Mouse (Mus musculus) liver, postnatal 0 days (tissue): Measurements from ENCODE around the gene Gm44502. TPM values are rescaled to one million over a fixed set of nuclear protein-coding genes. Genes with fewer than 3 reads are reported as not detected.

Experiments
- ATAC-seq: fragments of 200-750 bp; cut with Nextera tagmentation; 2 replicates; pipeline ENCODE4 v1.8.0; 2017; ENCODE audit warnings: mild to moderate bottlenecking, moderate library complexity
- DNase-seq: peaks from one replicate; pipeline ENCODE4 v3.0.0-alpha.2; 2016
- H3K27ac ChIP-seq: fragments of 300-500 bp; sonication (generic); 2 replicates; pipeline ENCODE4 v1.5.1; 2014; ENCODE audit warnings: antibody characterized with exemption, moderate library complexity, mild to moderate bottlenecking, low read depth
- H3K27me3 ChIP-seq: fragments of 300-500 bp; sonication (generic); 2 replicates; pipeline ENCODE4 v1.6.1; 2014; ENCODE audit warnings: low read length, control low read depth, mixed read lengths; ENCODE audit not compliant: insufficient read depth
- H3K36me3 ChIP-seq: fragments of 300-500 bp; sonication (generic); replicated peaks from 2 replicates; pipeline ENCODE4 v1.6.1; 2014; ENCODE audit warnings: mild to moderate bottlenecking, control low read depth, low read length, moderate library complexity, mixed read lengths; ENCODE audit not compliant: insufficient read depth
- H3K4me1 ChIP-seq: fragments of 300-500 bp; sonication (generic); 2 replicates; pipeline ENCODE4 v1.6.1; 2014; ENCODE audit warnings: antibody characterized with exemption, mild to moderate bottlenecking, control low read depth; ENCODE audit not compliant: insufficient read depth
- H3K4me2 ChIP-seq: fragments of 300-500 bp; sonication (generic); 2 replicates; pipeline ENCODE4 v1.6.1; 2014; ENCODE audit warnings: low read depth, mild to moderate bottlenecking, low read length, moderate library complexity, mixed read lengths
- H3K4me3 ChIP-seq: fragments of 300-500 bp; sonication (generic); 2 replicates; pipeline ENCODE4 v1.5.1; 2014; ENCODE audit warnings: low read depth, low read length
- H3K9ac ChIP-seq: fragments of 300-500 bp; sonication (generic); replicated peaks from 2 replicates; pipeline ENCODE4 v1.6.1; 2014; ENCODE audit warnings: mild to moderate bottlenecking, moderate library complexity
- H3K9me3 ChIP-seq: fragments of 300-500 bp; sonication (generic); 2 replicates; pipeline ENCODE4 v1.6.1; 2016; ENCODE audit warnings: mild to moderate bottlenecking, control low read depth, low read length, mixed read lengths
- CTCF ChIP-seq: sonication (generic); IDR thresholded peaks from 2 replicates; pipeline ENCODE4 v1.5.1; 2016; ENCODE audit warnings: antibody characterized with exemption, low read depth
- EP300 ChIP-seq: IDR thresholded peaks from 2 replicates; pipeline ENCODE4 v1.6.1; 2016; ENCODE audit warnings: antibody characterized with exemption, low read depth, mild to moderate bottlenecking
- WGBS: fragments of 180-500 bp; shearing (Covaris S2); extraction: QIAGEN DNeasy Blood & Tissue Kit; methylation state at CpG from one replicate; pipeline ENCODE4 v1.1.7; 2014; ENCODE audit not compliant: insufficient replicate concordance; 5-methylcytosine and 5-hydroxymethylcytosine counted together
- polyA plus RNA-seq: library from polyadenylated mRNA; unstranded; fragments of >200 nt; fragmentation: Nextera tagmentation; extraction: Ambion mirVana; gene quantifications from 2 replicates; pipeline ENCODE4 v1.2.1, GENCODE M21; 2015

Gm44502 gene
- polyA plus RNA-seq, result not detected in 2 replicates

DNA sequence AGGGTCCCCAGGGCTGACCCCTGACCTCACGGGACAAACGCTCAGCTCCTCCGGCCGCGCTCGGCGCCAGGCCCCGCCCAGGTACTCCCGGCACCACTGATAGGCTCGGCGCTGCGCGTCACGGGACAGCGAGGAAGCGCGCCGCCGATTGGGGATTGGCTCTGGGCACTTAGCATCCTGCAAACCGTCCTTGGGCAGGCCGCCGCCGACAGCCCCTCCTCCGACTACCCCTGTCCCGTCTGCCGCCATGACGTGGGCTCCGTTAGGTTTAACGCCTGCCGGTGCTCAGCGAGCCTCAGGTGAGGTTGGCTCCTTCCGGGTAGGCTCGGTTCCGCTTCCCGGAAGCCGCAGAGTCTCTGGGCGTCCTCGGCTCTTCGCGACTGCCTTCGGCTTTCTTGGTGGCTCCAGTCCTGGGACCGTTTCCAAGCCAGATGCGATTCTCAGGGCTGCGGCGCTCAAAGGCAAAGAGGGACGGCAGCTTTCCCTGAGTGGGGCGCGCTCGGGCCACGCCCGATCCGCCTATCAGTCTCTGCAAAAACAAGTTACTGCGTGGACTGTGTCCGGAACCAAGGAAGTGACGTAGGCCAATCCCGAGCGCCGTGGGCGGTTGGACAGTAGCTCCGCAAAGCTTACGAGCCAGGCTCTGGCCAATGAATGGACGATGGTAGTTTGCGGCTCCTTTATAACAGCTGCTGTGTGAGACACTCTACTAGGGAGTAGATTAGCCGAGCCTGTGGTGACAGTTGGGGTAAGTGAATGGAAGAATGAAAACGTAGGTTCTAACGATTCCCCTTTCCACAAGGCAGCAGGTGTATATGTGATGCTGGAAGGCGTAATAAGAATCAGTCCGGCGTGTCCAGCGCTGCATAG, at the start of gene Gm44502, which contains the start of the genes C730034F03Rik and Chkb:
Gm44502 (minus strand) TSS at position 345 of the 870 bp plus-strand sequence.
C730034F03Rik (plus strand) TSS at position 238 of the 870 bp plus-strand sequence.
Chkb (minus strand) TSS at position 557 of the 870 bp plus-strand sequence.
- Histone ChIP-seq H3K36me3 (peaks cover 19% of the 10 kb centered on the region), H3K4me2 (peak within 1 kb of the TSS; percentile 97), H3K4me3 (peak within 1 kb of the TSS; percentile 92), H3K9me3 (no peaks in the 10 kb centered on the region), H3K4me1 (peaks cover 15% of the 10 kb centered on the region), H3K27ac (peak within 1 kb of the TSS; percentile 100), H3K27me3 (no peaks in the 10 kb centered on the region), H3K9ac (peak within 1 kb of the TSS; percentile 97)
- TF ChIP-seq CTCF, result no peak
- TF ChIP-seq EP300, result peak; percentile 69; the same call in 1 of the 2 replicates
- under 1% methylated on average over 69 of the region's 70 CpGs for WGBS
- DNase-seq (peak; percentile 95), ATAC-seq (peak; percentile 89)

DNA sequence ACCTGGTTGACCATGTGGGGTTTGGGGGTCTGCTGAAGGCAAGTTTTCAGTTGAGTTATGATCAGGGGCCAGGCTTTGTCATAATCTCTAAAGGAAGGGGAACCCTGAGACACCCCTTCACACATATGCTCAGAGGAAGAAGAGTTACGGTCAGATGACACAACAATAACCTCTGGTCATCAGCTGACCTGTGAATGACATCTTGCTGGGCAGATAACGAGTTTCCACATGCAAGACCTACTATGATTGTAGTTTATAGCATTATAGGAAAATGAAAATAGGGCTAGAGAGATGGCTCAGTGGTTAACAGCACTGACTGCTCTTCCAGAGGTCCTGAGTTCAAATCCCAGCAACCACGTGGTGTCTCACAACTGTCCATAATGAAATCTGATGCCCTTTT, 49.1 kb upstream of the Gm44502 start:
- ATAC-seq (no peak), DNase-seq (no peak)
- no peak overlapping the region for H3K4me3 ChIP-seq
- H3K9ac ChIP-seq, result no peak overlapping the region
- no peaks in the 10 kb centered on the region for H3K36me3 ChIP-seq
- H3K27me3 ChIP-seq, result no peaks in the 10 kb centered on the region
- no peak for TF ChIP-seq CTCF
- no peak for TF ChIP-seq EP300
- no peak overlapping the region for H3K27ac ChIP-seq
- H3K9me3 ChIP-seq, result no peaks in the 10 kb centered on the region
- peaks cover 18% of the 10 kb centered on the region for H3K4me1 ChIP-seq
- 70% methylated on average over 3 of the region's 3 CpGs for WGBS
- no peak overlapping the region for H3K4me2 ChIP-seq

GRCm38 (mm10) chr15:89477806-89478205, 48.3 kb upstream of the Gm44502 start:
- H3K36me3 ChIP-seq, result no peaks in the 10 kb centered on the region
- no peaks in the 10 kb centered on the region for H3K27me3 ChIP-seq
- no peaks in the 10 kb centered on the region for H3K9me3 ChIP-seq
- H3K4me2 ChIP-seq, result no peak overlapping the region
- DNase-seq, result no peak
- WGBS, result 61% methylated on average over 8 of the region's 8 CpGs
- no peak for TF ChIP-seq CTCF
- no peak for TF ChIP-seq EP300
- H3K9ac ChIP-seq, result no peak overlapping the region
- no peak overlapping the region for H3K4me3 ChIP-seq
- ATAC-seq, result no peak
- H3K4me1 ChIP-seq, result peaks cover 18% of the 10 kb centered on the region
- no peak overlapping the region for H3K27ac ChIP-seq

GRCm38 (mm10) chr15:89477091-89477491, 47.6 kb upstream of the Gm44502 start, which contains the start of gene Arsa:
Gene Arsa, minus strand, starts transcription at chr15:89477425.
- WGBS, result 39% methylated on average over 9 of the region's 9 CpGs
- DNase-seq (no peak), ATAC-seq (no peak)
- Histone ChIP-seq H3K4me3 (peak within 1 kb of the TSS; percentile 59), H3K4me1 (peaks cover 18% of the 10 kb centered on the region), H3K9ac (peak within 1 kb of the TSS; percentile 66), H3K27me3 (no peaks in the 10 kb centered on the region), H3K27ac (peak within 1 kb of the TSS; percentile 66), H3K36me3 (no peaks in the 10 kb centered on the region), H3K9me3 (no peaks in the 10 kb centered on the region), H3K4me2 (peak within 1 kb of the TSS; percentile 84)
- TF ChIP-seq EP300 (no peak), CTCF (no peak)

- DNase-seq, result no peak
- H3K27ac ChIP-seq, result peak overlapping the region; percentile 66
- H3K4me2 ChIP-seq, result peak overlapping the region; percentile 84
- H3K36me3 ChIP-seq, result no peaks in the 10 kb centered on the region
- 4% methylated on average over 5 of the region's 5 CpGs for WGBS
- peaks cover 18% of the 10 kb centered on the region for H3K4me1 ChIP-seq
- H3K9me3 ChIP-seq, result no peaks in the 10 kb centered on the region
- H3K27me3 ChIP-seq, result no peaks in the 10 kb centered on the region
- H3K9ac ChIP-seq, result peak overlapping the region; percentile 66
- TF ChIP-seq CTCF (no peak), EP300 (no peak)
- ATAC-seq, result no peak; the same call in 1 of the 2 replicates
- peak overlapping the region; percentile 59 for H3K4me3 ChIP-seq
Measured at GRCm38 (mm10) chr15:89476475-89476815, 46.9 kb upstream of the Gm44502 start.
